Mouse (Mus musculus): ENCODE measurements at regions not wholly inside any gene's neighbourhood (a gene's known extent, or its start where the extent isn't known, plus 50 kb on each side); places are given as distances from the start of the nearest gene placed in this dataset.

GRCm38 (mm10) chr7:74823286-74823685, 268.7 kb upstream of the Slco3a1 start:
- TF ChIP-seq CHD2 (IDR thresholded peaks at IDR 0.05; ENCODE audit: low read depth, low read length) (no peak), ZNF384 (IDR thresholded peaks at IDR 0.05; ENCODE audit: low read depth, low read length) (no peak)
